Mouse (Mus musculus) liver, postnatal 0 days (tissue): ENCODE data around the gene Txndc17. TPM values are rescaled to one million over a fixed set of nuclear protein-coding genes. Genes with fewer than 3 reads are reported as not detected.

Experiments
- ATAC-seq: fragments of 200-750 bp; cut with Nextera tagmentation; 2 replicates; pipeline ENCODE4 v1.8.0; 2017; ENCODE audit warnings: mild to moderate bottlenecking, moderate library complexity
- DNase-seq: peaks from one replicate; pipeline ENCODE4 v3.0.0-alpha.2; 2016
- H3K27ac ChIP-seq: fragments of 300-500 bp; sonication (generic); 2 replicates; pipeline ENCODE4 v1.5.1; 2014; ENCODE audit warnings: antibody characterized with exemption, moderate library complexity, mild to moderate bottlenecking, low read depth
- H3K27me3 ChIP-seq: fragments of 300-500 bp; sonication (generic); 2 replicates; pipeline ENCODE4 v1.6.1; 2014; ENCODE audit warnings: low read length, control low read depth, mixed read lengths; ENCODE audit not compliant: insufficient read depth
- H3K36me3 ChIP-seq: fragments of 300-500 bp; sonication (generic); replicated peaks from 2 replicates; pipeline ENCODE4 v1.6.1; 2014; ENCODE audit warnings: mild to moderate bottlenecking, control low read depth, low read length, moderate library complexity, mixed read lengths; ENCODE audit not compliant: insufficient read depth
- H3K4me1 ChIP-seq: fragments of 300-500 bp; sonication (generic); 2 replicates; pipeline ENCODE4 v1.6.1; 2014; ENCODE audit warnings: antibody characterized with exemption, mild to moderate bottlenecking, control low read depth; ENCODE audit not compliant: insufficient read depth
- H3K4me2 ChIP-seq: fragments of 300-500 bp; sonication (generic); 2 replicates; pipeline ENCODE4 v1.6.1; 2014; ENCODE audit warnings: low read depth, mild to moderate bottlenecking, low read length, moderate library complexity, mixed read lengths
- H3K4me3 ChIP-seq: fragments of 300-500 bp; sonication (generic); 2 replicates; pipeline ENCODE4 v1.5.1; 2014; ENCODE audit warnings: low read depth, low read length
- H3K9ac ChIP-seq: fragments of 300-500 bp; sonication (generic); replicated peaks from 2 replicates; pipeline ENCODE4 v1.6.1; 2014; ENCODE audit warnings: mild to moderate bottlenecking, moderate library complexity
- H3K9me3 ChIP-seq: fragments of 300-500 bp; sonication (generic); 2 replicates; pipeline ENCODE4 v1.6.1; 2016; ENCODE audit warnings: mild to moderate bottlenecking, control low read depth, low read length, mixed read lengths
- CTCF ChIP-seq: sonication (generic); IDR thresholded peaks from 2 replicates; pipeline ENCODE4 v1.5.1; 2016; ENCODE audit warnings: antibody characterized with exemption, low read depth
- EP300 ChIP-seq: IDR thresholded peaks from 2 replicates; pipeline ENCODE4 v1.6.1; 2016; ENCODE audit warnings: antibody characterized with exemption, low read depth, mild to moderate bottlenecking
- WGBS: fragments of 180-500 bp; shearing (Covaris S2); extraction: QIAGEN DNeasy Blood & Tissue Kit; methylation state at CpG from one replicate; pipeline ENCODE4 v1.1.7; 2014; ENCODE audit not compliant: insufficient replicate concordance; 5-methylcytosine and 5-hydroxymethylcytosine counted together
- polyA plus RNA-seq: library from polyadenylated mRNA; unstranded; fragments of >200 nt; fragmentation: Nextera tagmentation; extraction: Ambion mirVana; gene quantifications from 2 replicates; pipeline ENCODE4 v1.2.1, GENCODE M21; 2015

The Txndc17 gene
- polyA plus RNA-seq, 1 experiment from 2014 or later, result 71.3 TPM

GRCm38 (mm10) chr11:72240062-72240860 is 32.9 kb downstream of the Txndc17 start:
- TF ChIP-seq EP300 (no peak), CTCF (no peak)
- Histone ChIP-seq H3K4me1 (no peaks in the 10 kb centered on the region), H3K9ac (no peak overlapping the region), H3K27ac (no peak overlapping the region), H3K4me2 (no peak overlapping the region), H3K9me3 (no peaks in the 10 kb centered on the region), H3K36me3 (no peaks in the 10 kb centered on the region), H3K27me3 (no peaks in the 10 kb centered on the region), H3K4me3 (no peak overlapping the region)
- 61% methylated on average over 4 of the region's 4 CpGs for WGBS
- DNase-seq, result no peak
- ATAC-seq, result no peak

GRCm38 (mm10) chr11:72245196-72245753 is 37.9 kb downstream of the Txndc17 start:
- 79% methylated on average over 8 of the region's 8 CpGs for WGBS
- Histone ChIP-seq H3K9me3 (no peaks in the 10 kb centered on the region), H3K4me1 (no peaks in the 10 kb centered on the region), H3K9ac (no peak overlapping the region), H3K27ac (no peak overlapping the region), H3K4me3 (no peak overlapping the region), H3K27me3 (no peaks in the 10 kb centered on the region), H3K4me2 (no peak overlapping the region), H3K36me3 (no peaks in the 10 kb centered on the region)
- TF ChIP-seq CTCF (no peak), EP300 (no peak)
- ATAC-seq (no peak), DNase-seq (no peak)

GRCm38 (mm10) chr11:72255629-72256028 is 48.3 kb downstream of the Txndc17 start:
- 86% methylated on average over 4 of the region's 4 CpGs for WGBS
- no peak for ATAC-seq

GRCm38 (mm10) chr11:72256441-72256840 is 49.1 kb downstream of the Txndc17 start:
- no peak overlapping the region for H3K4me2 ChIP-seq
- no peaks in the 10 kb centered on the region for H3K36me3 ChIP-seq
- WGBS, result 69% methylated on average over 2 of the region's 2 CpGs
- H3K27ac ChIP-seq, result no peak overlapping the region
- DNase-seq (no peak), ATAC-seq (0 out of 2 replicates have a peak, but pooled peaks have one; percentile 35)
- no peak overlapping the region for H3K9ac ChIP-seq
- no peaks in the 10 kb centered on the region for H3K27me3 ChIP-seq
- no peak overlapping the region for H3K4me3 ChIP-seq
- no peak for TF ChIP-seq CTCF
- TF ChIP-seq EP300, result no peak
- no peaks in the 10 kb centered on the region for H3K9me3 ChIP-seq
- no peaks in the 10 kb centered on the region for H3K4me1 ChIP-seq

More at GRCm38 (mm10) chr11:72255629-72256028, 48.3 kb downstream of the Txndc17 start:
- no peak for DNase-seq
- no peaks in the 10 kb centered on the region for H3K4me1 ChIP-seq
- no peaks in the 10 kb centered on the region for H3K9me3 ChIP-seq
- H3K9ac ChIP-seq, result no peak overlapping the region
- no peaks in the 10 kb centered on the region for H3K36me3 ChIP-seq
- no peak overlapping the region for H3K4me2 ChIP-seq
- H3K4me3 ChIP-seq, result no peak overlapping the region
- no peak for TF ChIP-seq EP300
- no peak for TF ChIP-seq CTCF
- H3K27me3 ChIP-seq, result no peaks in the 10 kb centered on the region
- H3K27ac ChIP-seq, result no peak overlapping the region

Other genes with a start within 250 kb of the Txndc17 start
- 0.05 and 0.11 TPM in 2 replicates for gene Aipl1, start 170.0 kb upstream of the Txndc17 start, polyA plus RNA-seq
- 7.0 and 7.4 TPM in 2 replicates for gene Pimreg, start 165.5 kb upstream of the Txndc17 start, polyA plus RNA-seq
- gene Pitpnm3, start 71.8 kb upstream of the Txndc17 start, polyA plus RNA-seq, result 0.02 TPM in 1 of 2 replicates, not detected in the other
- not detected in 2 replicates for gene Gm43951, start 707 bp upstream of the Txndc17 start, polyA plus RNA-seq
- gene 4933427D14Rik, start 88 bp upstream of the Txndc17 start, polyA plus RNA-seq, result 1.7 and 1.8 TPM in 2 replicates
- gene Med31, start 8.0 kb downstream of the Txndc17 start, polyA plus RNA-seq, result 12.2 and 12.5 TPM in 2 replicates
- not detected in 2 replicates for gene Slc13a5, start 59.7 kb downstream of the Txndc17 start, polyA plus RNA-seq
- gene Xaf1, start 94.1 kb downstream of the Txndc17 start, polyA plus RNA-seq, result 11.7 and 13.1 TPM in 2 replicates
- not detected in 2 replicates for gene Fbxo39, start 106.9 kb downstream of the Txndc17 start, polyA plus RNA-seq
- gene Tekt1, start 154.9 kb downstream of the Txndc17 start, polyA plus RNA-seq, result 0.07 TPM in 1 of 2 replicates, not detected in the other
- gene Smtnl2, start 204.2 kb downstream of the Txndc17 start, polyA plus RNA-seq, result 3.5 and 4.0 TPM in 2 replicates
- gene Ggt6, start 228.0 kb downstream of the Txndc17 start, polyA plus RNA-seq, result 0.79 and 1.2 TPM in 2 replicates
- 40.2 and 44.5 TPM in 2 replicates for gene Mybbp1a, start 233.8 kb downstream of the Txndc17 start, polyA plus RNA-seq